Mouse (Mus musculus) small intestine, adult 2 months (tissue): ENCODE measurements around the gene Ntm.

Experiments
- CTCF ChIP-seq: fragments of 200-500 bp; IDR thresholded peaks from 2 replicates; pipeline ENCODE4 v1.5.1; 2012; ENCODE audit warnings: low read depth, mild to moderate bottlenecking, control low read depth, inconsistent platforms, low read length, moderate library complexity, mixed read lengths; ENCODE audit not compliant: insufficient replicate concordance, insufficient read length; ENCODE audit errors: extremely low read depth
- POLR2A ChIP-seq: fragments of 200-500 bp; IDR thresholded peaks from 2 replicates; pipeline ENCODE4 v1.6.1; 2012; ENCODE audit warnings: low read depth, mild to moderate bottlenecking, control low read depth, inconsistent platforms, low read length, moderate library complexity

- TF ChIP-seq CTCF (no peak), POLR2A (no peak)
Observed at GRCm38 (mm10) chr9:29514588-29515356, 448.2 kb downstream of the Ntm start.
